Mouse (Mus musculus): ENCODE measurements around the gene Nr4a3.

Gene Nr4a3

GRCm38 (mm10) chr4:48050442-48050841 is 5.5 kb downstream of the Nr4a3 start:
- no peak for DNase-seq

- DNase-seq, result no peak
These were observed 6.2 kb downstream of the Nr4a3 start for GRCm38 (mm10) chr4:48051086-48051673.

GRCm38 (mm10) chr4:48051674-48052121 is 6.7 kb downstream of the Nr4a3 start:
- DNase-seq, result no peak

GRCm38 (mm10) chr4:48061716-48062115 is 16.8 kb downstream of the Nr4a3 start:
- DNase-seq, result no peak

GRCm38 (mm10) chr4:48064311-48064710 is 19.4 kb downstream of the Nr4a3 start:
- DNase-seq, result no peak

GRCm38 (mm10) chr4:48066676-48067075 is 21.7 kb downstream of the Nr4a3 start:
- no peak for DNase-seq

- no peak for DNase-seq
These were observed 24.2 kb downstream of the Nr4a3 start for GRCm38 (mm10) chr4:48069111-48069510.

- DNase-seq, result no peak
These were observed 27.1 kb downstream of the Nr4a3 start for GRCm38 (mm10) chr4:48072006-48072405.

GRCm38 (mm10) chr4:48073325-48073724 is 28.4 kb downstream of the Nr4a3 start:
- no peak for DNase-seq

- no peak for DNase-seq
These were observed 29.7 kb downstream of the Nr4a3 start for GRCm38 (mm10) chr4:48074451-48075240.

- no peak for DNase-seq
These were observed 31.9 kb downstream of the Nr4a3 start for GRCm38 (mm10) chr4:48076693-48077471.

- DNase-seq, result no peak
These were observed 33.3 kb downstream of the Nr4a3 start for GRCm38 (mm10) chr4:48078213-48078612.

GRCm38 (mm10) chr4:48079285-48080039 is 34.5 kb downstream of the Nr4a3 start:
- DNase-seq, result no peak

GRCm38 (mm10) chr4:48083452-48083851 is 38.5 kb downstream of the Nr4a3 start:
- DNase-seq, result no peak

- DNase-seq, result no peak
These were observed 41.7 kb downstream of the Nr4a3 start for GRCm38 (mm10) chr4:48086609-48087008.

GRCm38 (mm10) chr4:48087497-48087896 is 42.5 kb downstream of the Nr4a3 start:
- no peak for DNase-seq

GRCm38 (mm10) chr4:48093221-48093620 is 48.3 kb downstream of the Nr4a3 start:
- DNase-seq, result no peak

- DNase-seq, result no peak
These were observed 55.3 kb downstream of the Nr4a3 start for GRCm38 (mm10) chr4:48100217-48100616.

GRCm38 (mm10) chr4:48101981-48102380 is 57.0 kb downstream of the Nr4a3 start:
- no peak for DNase-seq

- no peak for DNase-seq
These were observed 60.4 kb downstream of the Nr4a3 start for GRCm38 (mm10) chr4:48105387-48105786.

GRCm38 (mm10) chr4:48107086-48107485 is 62.1 kb downstream of the Nr4a3 start:
- DNase-seq, result no peak

- DNase-seq, result no peak
These were observed 63.6 kb downstream of the Nr4a3 start for GRCm38 (mm10) chr4:48108591-48108990.

- DNase-seq, result no peak
These were observed 65.4 kb downstream of the Nr4a3 start for GRCm38 (mm10) chr4:48110331-48110730.
